Mouse (Mus musculus): ENCODE data around the gene Fam187b.
"Not testable (repeated sequence)": the region's sequence is repeated elsewhere in the genome, so short reads cannot be mapped to it uniquely, and the experiment has no call there.

Gene Fam187b

DNA sequence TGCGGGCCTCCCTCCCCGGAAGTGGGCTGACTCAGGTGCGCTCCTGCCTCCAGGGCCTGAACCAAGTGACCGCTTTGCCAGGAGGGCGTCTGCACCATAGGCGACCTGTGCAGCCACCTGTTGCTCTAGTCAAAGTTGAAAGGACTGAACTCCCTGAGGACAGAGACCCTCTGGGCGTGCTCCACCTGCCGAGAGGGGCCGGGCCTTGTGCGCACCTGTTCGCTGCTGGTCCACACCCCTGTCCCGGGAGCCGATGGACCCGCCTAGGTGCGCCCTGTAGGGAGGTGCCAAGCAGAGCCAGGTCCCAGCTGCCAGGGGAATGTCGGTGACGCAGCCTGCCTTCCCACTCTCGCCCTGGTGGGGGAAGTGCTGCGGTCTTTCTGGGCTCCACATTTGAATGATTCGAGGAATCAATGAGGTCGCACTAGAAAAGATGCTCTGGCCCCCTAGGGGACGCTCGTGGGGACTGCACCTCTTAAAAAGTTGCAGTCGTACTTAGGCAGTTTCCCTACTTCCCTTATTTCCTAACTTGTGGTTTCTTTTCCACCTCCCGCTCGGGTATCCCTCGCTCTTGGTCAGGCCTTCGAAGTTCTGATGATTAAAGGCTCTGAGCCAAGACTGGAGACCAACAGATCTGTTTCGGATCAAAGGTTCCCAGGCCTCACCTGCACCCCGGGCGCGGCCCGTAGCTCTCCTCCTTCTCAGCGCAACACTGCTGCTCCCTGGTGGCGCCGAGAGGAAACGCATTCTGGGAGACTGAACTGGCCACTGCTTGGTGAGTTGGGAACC lies at the start of gene Fam187b:
Gene Fam187b (plus strand): TSS at position 290 of the 789 bp plus-strand sequence.
- peak; percentile 92 for DNase-seq (ENCODE audit: low read depth, low spot score)

DNA sequence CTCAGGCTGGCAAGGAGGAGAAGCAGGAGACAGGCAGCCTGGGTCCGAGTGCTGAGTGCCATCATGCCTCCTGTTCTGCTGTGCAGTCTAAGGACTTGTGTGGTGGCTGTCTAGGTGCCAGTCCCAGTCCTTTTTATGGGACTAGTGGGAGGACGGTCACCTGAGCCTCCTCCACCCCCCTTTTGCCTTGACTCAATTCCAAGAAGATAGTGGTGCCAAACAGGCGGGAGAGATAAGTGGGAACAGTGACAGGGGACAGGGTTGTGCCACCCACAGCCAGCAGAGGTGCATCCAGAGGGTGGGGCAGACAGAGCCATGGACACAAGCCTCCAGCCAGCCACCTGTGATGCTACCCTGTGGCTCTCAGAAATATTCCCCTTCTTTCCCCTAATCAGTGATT lies 49.5 kb upstream of the Fam187b start:
- no peak for DNase-seq (ENCODE audit: low read depth, low spot score)

DNA sequence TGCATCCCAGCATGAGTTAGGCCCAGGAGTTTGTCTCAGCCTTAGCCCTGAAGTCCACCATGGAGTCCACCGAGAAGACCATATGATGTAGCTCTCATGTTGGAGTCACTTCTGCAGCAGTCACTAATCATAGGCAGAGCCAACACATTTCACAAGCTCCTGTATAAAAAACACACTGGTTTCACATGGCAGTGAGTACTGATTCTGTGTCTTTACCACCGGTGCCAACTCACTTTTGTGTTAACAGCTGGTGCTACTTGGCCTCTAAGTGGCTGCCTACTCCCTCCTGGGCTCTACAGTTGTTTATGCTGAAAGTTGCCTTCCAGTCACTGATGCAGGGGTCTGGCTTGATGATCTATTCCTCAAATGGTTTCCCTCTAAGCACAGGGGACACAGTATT lies 49.0 kb upstream of the Fam187b start, which contains the start of gene Hamp2:
Gene Hamp2 (minus strand): TSS at position 101 of the 400 bp plus-strand sequence.
- DNase-seq (ENCODE audit: low read depth, low spot score): not testable (repeated sequence)

DNA sequence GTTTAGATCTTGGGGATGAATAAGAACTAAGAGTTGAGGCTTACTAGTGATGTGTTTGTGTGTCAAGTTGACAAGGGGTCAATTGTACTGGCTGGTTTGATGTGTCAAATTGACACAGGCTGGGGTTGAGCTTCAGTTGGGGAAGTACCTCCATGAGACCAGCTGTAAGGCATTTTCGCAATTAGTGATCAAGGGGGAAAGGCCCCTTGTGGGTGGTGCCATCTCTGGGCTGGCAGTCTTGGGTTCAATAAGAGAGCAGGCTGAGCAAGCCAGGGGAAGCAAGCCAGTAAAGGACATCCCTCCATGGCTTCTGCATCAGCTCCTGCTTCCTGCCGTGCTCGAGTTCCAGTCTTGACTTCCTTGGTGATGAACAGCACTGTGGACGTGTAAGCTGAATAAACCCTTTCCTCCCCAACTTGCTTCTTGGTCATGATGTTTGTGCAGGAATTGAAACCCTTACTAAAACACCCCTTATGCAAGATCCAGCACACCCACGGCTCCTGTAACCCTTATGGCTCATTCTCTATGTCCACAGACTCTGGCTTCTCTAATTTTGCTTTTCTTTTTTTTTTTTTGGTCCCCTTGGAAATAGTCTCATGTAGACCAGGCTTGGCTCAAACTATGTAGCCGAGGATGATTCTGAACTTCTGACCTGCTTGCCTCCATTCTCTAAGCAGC lies 38.0 kb upstream of the Fam187b start:
- DNase-seq (ENCODE audit: low read depth, low spot score): not testable (repeated sequence)

DNA sequence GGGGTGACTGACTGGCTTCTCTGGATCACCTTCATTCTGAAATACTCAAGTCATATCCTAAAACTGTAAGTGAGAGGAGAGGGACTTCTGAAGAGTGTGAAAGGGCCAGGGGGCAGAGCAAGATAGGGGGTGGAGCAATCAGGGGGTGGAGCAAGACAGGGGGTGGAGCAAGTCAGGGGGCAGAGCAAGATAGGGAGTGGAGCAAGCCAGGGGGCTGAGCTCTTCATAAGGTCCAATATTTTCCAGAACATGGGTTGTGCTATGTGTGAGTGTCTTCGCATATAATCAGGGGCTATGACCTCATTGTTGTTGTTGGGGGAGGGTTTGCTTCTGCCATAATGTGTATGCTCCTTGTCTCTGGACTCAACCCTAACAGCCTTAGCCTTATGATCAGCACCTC lies 33.5 kb upstream of the Fam187b start:
- DNase-seq (ENCODE audit: low read depth, low spot score): not testable (repeated sequence)

DNA sequence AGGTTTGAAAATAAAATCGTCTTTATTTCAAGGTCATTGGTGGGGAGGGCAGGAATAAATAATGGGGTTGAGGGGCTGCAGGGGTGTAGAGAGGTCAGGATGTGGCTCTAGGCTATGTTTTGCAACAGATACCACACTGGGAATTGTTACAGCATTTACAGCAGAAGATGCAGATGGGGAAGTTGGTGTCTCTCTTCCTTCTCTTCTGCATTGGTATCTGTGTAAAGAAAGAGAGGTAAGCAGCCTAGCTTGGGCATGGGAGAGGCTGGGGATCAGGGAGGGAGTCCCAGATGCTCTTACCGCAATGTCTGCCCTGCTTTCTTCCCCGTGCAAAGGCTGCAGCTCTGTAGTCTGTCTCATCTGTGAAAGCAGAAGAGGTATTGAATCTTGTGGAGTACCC lies 31.2 kb upstream of the Fam187b start:
- DNase-seq (ENCODE audit: low read depth, low spot score): not testable (repeated sequence)

DNA sequence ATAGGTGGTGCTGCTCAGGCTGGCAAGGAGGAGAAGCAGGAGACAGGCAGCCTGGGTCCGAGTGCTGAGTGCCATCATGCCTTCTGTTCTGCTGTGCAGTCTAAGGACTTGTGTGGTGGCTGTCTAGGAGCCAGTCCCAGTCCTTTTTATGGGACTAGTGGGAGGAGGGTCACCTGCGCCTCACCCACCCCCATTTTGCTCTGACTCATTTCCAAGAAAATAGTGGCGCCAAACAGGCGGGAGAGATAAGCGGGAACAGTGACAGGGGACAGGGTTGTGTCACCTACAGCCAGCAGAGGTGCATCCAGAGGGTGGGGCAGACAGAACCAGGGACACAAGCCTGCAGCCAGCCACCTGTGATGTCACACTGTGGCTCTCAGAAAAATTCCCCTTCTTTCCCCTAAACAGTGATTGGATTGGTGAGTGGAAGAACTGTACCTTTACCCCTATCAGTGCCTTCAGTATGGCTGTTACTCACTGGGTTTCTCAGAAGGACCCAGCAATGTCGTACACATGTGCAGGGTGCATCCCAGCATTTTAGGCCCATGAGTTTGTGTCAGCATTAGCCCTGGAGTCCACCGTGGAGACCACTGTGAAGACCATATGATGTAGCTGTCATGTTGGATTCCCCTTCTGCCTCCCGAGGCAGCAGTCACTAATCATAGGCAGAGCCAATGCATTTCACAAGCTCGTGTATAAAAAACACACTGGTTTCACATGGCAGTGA lies 29.5 kb upstream of the Fam187b start, which contains the start of gene Hamp:
Gene Hamp (minus strand): TSS at position 124 of the 727 bp plus-strand sequence.
- DNase-seq (ENCODE audit: low read depth, low spot score): no peak

DNA sequence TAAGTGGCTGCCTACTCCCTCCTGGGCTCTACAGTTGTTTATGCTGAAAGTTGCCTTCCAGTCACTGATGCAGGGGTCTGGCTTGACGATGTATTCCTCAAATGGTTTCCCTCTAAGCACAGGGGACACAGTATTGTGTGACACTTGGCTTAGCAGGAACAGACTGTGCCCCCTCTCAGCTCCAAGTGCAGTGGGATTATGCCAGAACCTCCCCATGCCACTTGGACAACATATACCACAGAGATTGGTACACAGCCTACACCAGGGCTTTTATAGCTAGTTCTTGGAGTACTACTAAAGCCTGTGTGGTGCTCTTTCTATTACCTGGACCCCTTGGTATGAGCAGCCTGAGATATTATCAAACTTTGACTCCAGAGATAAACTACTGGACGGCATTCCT lies 28.9 kb upstream of the Fam187b start:
- DNase-seq (ENCODE audit: low read depth, low spot score): not testable (repeated sequence)

DNA sequence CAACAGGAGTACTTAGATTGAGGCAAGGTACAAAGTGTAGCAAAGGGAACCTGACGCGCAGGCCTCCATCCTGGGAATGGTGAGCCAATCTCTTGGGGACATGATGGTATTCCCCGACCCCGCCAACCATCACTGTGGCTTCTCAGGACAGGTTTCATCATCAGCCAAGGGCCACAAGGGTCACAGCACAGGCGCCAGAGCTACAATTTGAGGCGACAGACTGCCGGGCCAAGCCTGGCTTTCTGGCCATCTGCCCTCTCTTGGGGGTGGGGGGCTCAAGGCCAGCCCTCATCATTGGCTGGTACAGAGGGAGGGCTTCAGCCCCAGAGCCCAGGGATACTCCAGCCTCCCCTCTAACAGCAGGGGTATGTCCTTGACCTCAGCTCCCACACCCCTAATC lies 28.1 kb upstream of the Fam187b start:
- not testable (repeated sequence) for DNase-seq (ENCODE audit: low read depth, low spot score)

DNA sequence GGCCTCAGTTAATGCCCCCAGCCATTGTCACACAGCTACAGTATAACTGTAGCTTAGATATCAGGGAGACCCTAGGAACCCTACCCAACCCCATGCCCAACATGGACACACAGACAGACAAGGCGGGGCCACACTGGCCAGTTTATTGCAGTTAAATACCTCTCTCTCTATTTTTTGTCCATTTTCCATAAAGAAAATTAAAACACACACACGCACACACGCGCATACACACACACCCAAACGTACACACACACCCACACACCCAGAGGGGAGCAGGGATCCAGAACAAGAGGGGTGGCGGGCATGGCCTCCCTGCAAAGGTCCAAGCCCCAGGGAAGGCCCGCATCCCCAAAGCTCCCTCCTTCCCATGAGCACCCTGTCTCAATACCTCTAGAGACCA lies 27.7 kb upstream of the Fam187b start:
- DNase-seq (ENCODE audit: low read depth, low spot score): no peak

DNA sequence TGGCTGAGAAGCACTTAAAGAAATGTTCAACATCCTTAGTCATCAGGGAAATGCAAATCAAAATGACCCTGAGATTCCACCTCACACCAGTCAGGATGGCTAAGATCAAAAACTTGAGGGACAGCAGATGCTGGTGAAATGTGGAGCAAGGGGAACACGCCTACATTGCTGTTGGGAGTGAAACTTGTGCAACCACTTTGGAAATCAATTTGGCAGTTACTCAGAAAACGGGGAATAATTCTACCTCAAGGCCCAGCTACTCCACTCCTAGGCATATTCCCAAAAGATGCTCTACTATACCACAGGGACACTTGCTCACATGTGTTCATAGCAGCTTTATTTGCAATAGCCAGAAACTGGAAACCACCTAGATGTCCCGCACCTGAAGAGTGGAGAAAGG lies 23.7 kb upstream of the Fam187b start:
- not testable (repeated sequence) for DNase-seq (ENCODE audit: low read depth, low spot score)

DNA sequence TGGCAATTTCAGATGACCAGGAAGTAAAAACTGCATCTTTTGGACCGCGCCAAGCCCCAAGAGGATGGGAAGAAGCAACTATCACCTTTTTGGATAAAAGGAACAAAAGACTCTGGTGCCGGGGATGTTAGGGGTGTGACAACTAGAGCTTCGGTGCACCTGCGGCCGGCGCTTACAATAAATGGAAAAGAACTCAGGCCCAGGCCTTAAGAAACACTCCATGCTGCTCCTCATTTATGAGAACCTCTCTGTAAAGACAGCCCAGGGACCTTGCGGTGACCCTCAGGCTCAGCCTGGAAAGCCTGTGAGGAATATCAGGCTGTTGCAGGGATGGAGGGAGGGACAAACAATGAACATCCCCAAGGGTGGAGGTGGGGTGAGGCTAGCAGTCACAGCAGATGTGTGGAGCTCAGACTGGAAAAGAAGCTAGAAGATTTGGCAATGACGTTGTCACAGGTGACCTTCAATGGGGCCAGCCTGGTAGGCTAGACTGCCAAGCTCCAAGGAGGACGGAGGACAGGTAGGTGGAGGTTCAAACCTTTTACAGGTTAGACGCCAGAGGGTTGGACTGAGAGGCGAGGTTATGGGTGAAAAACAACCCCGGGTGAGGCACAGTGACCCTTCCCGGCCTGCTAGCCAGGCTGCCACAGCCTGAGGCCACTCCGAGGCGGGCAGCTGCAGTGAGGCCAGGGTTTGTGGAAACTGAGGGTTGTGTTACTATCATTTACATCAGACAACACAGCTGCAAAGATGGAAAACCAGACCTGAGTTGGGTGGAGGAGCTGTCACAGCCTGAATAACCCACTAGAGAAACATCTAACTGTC lies 20.9 kb upstream of the Fam187b start:
- DNase-seq (ENCODE audit: low read depth, low spot score): no peak

DNA sequence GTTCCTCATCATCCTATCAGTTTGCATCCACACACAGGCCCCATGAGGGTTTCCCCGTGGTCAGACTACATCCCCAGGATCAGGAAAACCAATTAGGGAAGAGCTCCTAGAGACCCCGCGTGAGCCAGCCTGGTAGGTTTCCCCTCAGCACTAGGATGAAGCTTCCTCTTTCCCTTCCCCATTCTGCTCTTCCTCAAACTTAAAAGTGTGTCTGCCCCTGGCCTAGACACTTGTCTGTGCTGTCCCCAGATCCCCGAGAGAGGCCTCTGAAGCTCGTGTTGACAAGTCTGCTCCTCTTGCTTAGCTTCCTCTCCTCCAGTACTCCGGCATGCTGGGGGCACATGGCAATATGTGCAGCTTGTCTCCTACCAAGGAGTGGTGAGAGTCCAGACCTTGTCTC lies 20.1 kb upstream of the Fam187b start:
- no peak for DNase-seq (ENCODE audit: low read depth, low spot score)

DNA sequence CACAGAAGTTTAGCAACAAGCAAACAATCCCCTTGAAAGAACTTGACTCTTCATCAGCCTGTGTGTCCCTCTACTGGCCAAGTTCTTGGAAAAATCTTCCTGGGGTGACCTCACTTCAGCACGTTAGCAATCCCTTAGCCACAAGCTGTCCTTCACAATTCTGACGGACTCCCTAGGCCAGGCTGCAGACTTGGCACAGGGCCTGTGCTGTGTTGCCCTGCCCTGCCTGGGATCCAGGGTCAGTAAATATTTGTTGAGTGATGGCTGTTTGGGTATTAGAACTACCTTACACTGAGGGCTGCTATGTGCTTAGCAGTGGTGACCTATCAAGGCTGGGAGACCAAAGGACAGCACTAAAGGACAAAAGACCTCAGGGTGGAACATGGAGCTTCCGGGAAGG lies 19.6 kb upstream of the Fam187b start:
- no peak for DNase-seq (ENCODE audit: low read depth, low spot score)

DNA sequence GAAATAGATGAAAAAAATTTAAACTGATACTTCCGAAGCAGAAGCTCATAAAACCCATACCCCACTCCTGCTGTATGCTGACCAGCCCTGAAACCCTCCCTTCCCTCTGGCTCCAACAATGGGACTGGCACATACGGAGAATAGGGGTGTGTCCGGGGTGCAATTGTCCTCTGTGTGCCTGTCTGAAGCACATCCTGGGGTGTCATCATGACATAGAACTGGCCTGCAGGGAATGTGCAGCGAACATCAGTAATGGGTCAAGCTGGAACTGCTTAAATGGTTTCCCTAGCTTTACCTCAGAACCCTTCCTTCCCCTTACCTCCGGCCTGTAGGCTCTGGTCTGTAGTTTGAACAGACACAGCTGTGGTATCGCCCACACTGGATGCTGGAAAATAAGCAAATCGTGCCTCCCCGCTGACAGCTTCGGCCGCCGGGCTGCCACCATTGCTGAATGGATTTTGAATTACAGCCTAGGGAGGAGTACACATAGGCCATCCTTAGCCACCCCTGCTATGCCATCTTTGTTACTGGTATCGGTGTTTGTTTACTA lies 18.5 kb upstream of the Fam187b start:
- DNase-seq (ENCODE audit: low read depth, low spot score): no peak

DNA sequence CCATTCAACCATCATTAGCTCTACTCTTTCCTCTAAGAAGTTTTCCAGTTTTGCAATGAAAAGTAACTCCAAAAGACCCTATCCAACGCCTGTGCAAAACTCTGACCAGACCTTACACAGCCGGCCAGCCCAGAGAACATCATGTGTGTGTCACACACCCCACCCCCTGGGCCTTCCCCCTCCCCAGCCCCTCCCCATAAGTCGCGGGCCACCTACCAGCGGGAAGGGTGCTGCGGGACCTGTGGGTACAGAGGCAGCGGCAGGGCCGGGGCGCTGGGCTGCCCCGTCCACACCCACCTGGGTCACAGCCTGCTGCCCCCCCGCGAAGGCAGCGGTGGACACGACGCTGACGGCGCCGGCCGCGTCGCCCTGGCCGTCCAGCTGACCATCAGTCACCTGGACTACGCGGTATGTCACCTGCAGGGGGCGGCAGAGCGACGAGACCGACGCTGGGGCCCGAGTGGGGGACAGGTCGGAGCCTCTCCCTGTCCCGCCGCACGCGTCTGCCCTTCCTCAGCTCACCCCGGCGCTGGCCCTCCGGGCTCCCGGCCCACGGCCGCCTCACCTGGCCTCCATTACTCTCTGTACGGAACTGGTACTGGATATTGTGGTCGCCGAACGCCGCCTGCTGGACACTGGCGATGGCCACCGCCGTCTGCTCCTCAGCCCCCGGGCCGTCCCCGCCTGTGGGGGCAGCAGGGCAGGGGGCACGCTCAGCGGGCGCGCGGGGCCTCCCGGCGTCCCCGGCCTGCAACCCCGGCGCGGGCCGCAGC lies 17.8 kb upstream of the Fam187b start:
- DNase-seq (ENCODE audit: low read depth, low spot score): peak; percentile 90

DNA sequence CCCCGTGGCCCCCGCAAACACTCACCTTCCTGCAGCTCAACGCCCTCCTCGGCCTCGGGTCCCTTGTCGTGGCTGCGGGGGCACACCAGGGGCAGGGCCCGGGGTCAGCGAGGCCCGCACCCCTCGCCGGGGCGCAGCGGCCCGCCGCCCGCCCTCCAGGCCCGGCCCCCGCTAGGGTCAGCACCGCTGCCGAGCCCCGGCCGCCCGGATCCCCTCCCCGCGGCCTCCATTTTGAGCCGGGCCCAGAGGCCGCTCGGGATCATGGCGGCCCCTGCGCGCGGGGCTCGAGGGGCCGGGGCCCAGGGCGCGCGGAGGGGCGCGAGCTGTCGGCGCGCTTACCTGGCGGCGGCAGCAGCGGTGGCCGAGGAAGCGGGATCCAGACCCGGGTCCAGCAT lies 17.2 kb upstream of the Fam187b start:
- DNase-seq (ENCODE audit: low read depth, low spot score): no peak

DNA sequence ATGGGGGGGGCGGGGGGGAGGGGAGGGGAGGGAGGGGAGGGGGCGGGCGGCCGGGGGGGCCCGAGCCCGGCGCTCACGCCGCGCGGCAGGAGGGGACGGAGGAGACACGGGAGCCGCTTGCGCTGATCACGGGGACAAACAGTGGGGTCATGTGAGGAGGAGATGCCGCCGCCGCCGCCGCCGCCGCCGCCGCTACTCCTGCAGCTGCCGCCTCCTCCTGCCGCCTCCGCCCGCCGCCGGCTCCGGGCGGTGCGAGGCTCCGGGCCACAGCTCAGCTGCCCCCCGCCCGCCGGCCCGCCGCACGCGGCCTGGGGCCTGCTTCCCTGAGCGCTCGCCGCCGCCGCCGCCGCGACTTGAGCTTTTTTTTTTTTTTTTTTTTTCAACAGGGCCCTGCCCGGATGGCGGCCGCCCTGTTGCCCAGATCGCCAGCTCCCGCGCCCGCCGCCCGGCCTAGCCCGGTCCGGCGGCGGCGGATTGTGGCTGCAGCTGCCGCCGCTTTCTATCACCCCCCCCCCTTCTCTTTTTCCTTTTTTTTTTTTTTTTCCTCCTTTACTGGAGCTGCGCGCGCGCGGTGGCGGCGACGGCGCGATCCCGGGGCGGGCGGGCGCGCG lies 16.7 kb upstream of the Fam187b start, which contains the start of gene Usf2:
Gene Usf2 (minus strand): TSS at position 48 of the 611 bp plus-strand sequence.
- peak; percentile 81 for DNase-seq (ENCODE audit: low read depth, low spot score)

DNA sequence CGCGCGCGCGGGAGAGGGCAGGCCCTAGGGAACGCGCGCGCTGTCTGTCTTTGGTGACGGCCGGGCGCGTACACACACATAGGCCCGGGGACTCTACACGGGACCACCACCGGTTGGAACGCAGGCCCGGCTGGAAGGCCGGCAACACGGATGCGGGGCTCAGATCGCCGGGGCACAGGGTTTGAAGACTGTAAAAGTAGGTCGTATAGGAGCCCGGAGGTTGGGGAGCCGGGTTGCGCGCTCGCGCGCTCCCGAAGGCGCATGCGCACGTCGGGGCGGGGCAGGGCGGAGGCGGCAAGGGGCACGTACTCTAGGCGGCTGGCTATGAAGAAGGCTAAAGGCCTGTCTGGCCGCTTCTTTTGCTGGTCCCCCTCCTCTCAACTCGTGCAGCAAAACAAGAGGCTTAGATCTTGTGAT lies 16.2 kb upstream of the Fam187b start:
- peak; percentile 93 for DNase-seq (ENCODE audit: low read depth, low spot score)
